Mouse (Mus musculus): ENCODE data around the gene Kirrel. TPM values are rescaled to one million over a fixed set of nuclear protein-coding genes. Genes with fewer than 3 reads are reported as not detected.

Gene Kirrel
- polyA plus RNA-seq, 1 experiment from 2014 or later = 17.3 TPM

DNA sequence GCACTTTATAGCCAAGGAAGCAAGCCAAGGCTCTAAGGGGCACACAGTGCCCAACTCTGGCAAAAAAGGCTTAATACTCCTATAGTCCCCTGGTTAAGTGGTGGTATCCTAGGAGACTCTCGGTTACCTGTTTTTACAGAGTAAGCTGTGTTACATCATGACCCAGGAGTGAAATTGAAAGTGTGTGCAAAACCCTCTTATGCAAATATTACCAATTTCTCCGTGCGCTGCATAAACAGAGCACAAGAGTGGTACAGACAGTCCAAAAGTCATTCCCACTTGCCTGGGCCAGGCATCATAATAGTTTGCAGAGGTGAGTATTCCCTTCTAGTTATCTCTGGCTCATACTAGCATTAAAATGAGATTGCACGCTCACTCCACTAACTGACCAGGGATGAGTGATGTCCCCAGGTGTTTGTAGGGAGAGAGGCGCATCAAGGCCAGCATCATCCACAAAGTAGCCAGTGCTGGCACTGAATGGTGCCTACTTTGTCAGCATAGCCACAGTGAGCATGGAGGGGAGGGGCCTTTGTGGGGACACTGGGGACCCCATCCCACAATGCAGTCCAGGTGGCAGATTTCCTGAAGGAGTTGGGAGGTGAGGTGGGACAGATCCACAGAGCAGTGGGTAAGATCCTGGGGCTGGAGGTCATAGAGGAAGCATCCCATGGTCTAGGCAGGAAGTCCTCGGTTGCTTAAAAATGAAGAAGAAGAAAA, 10.3 kb downstream of the Kirrel start:
- Histone ChIP-seq H3K9ac (no peak overlapping the region), H3K4me3 (no peak overlapping the region), H3K4me1 (peaks cover 82% of the 10 kb centered on the region), H3K9me3 (replicated peaks) (no peaks in the 10 kb centered on the region), H3K4me2 (replicated peaks) (no peak overlapping the region), H3K36me3 (0 out of 2 replicates have a peak, but pooled peaks cover 7% of the 10 kb centered on the region), H3K27ac (peak overlapping the region; percentile 81; the same call in 1 of the 2 replicates), H3K27me3 (no peaks in the 10 kb centered on the region)
- no peak for ATAC-seq (ENCODE audit: low FRiP score)
- WGBS = 84% methylated on average over 6 of the region's 6 CpGs

DNA sequence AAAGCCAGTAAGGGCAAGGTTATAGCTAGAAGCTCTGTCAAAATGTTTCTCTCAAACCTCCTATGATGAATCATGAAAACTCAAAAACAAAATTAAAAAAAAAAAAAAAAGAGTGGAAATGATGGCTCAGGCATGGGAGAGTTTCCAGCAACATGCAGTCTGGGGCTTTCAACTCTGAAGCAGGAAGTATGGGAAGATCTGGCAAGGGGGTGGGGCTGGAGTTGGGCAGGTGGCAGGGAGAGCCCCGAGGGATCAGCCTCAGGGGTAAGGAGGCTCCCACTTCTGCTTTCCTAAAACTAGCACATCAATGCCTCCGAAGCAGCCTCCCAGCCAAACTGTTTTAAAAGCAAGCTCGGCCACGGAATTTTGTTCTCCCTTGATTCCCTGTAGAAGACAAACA, 11.4 kb downstream of the Kirrel start:
- Histone ChIP-seq H3K4me1 (peaks cover 82% of the 10 kb centered on the region), H3K27ac (0 out of 2 replicates have a peak overlapping the region, but pooled peaks have one; percentile 35), H3K27me3 (no peaks in the 10 kb centered on the region), H3K9ac (no peak overlapping the region), H3K4me3 (no peak overlapping the region), H3K4me2 (replicated peaks) (no peak overlapping the region), H3K9me3 (replicated peaks) (no peaks in the 10 kb centered on the region), H3K36me3 (0 out of 2 replicates have a peak, but pooled peaks cover 7% of the 10 kb centered on the region)
- WGBS = 53% methylated on average over 4 of the region's 4 CpGs
- ATAC-seq (ENCODE audit: low FRiP score) = no peak

DNA sequence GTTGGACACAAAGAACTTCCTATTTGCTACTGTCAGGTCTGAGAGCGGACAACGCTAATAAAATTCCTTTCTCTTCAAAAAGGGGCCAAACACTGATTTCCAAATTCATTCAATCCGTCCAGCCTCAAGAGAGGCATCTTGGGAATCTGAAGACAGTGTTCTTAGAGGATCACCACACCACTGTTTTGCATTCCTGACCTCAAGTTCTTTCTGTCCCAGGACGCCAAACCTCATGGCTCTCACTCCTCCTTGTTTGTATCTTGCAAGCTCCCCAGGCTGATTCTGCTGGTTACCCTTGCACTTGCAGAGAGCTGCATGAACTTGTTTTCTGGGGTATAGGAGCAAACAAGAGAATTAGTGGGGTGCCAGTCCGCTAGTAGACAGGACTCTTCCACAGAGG, 12.2 kb downstream of the Kirrel start:
- no peak overlapping the region for H3K4me3 ChIP-seq
- H3K9ac ChIP-seq = no peak overlapping the region
- H3K27me3 ChIP-seq = no peaks in the 10 kb centered on the region
- peaks cover 82% of the 10 kb centered on the region for H3K4me1 ChIP-seq
- ATAC-seq (ENCODE audit: low FRiP score) = no peak
- 0 out of 2 replicates have a peak overlapping the region, but pooled peaks have one; percentile 35 for H3K27ac ChIP-seq
- H3K36me3 ChIP-seq = 0 out of 2 replicates have a peak, but pooled peaks cover 7% of the 10 kb centered on the region
- 81% methylated on average over 5 of the region's 5 CpGs for WGBS
- H3K9me3 ChIP-seq (replicated peaks) = no peaks in the 10 kb centered on the region
- H3K4me2 ChIP-seq (replicated peaks) = no peak overlapping the region

DNA sequence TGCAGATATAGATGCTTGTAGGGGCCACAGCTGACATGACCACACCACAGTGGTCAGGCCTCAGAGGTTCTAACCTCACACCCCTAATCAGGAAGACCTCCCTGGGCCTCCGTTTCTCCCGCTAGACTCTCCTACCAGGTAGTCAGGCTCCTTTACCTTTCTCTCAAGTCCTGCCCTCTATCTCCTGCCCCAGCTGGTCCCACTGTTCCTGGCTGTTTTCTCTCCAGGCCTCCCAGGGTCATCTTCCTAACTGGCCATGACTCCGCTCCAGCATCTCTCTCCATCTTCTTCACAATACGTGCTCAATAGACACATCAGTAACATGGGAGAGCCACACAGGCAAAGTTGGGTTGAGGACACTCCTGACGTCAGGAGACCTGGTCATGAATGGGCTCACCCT, 12.9 kb downstream of the Kirrel start:
- H3K27ac ChIP-seq = peak overlapping the region; percentile 83
- 80% methylated on average over 5 of the region's 5 CpGs for WGBS
- H3K4me3 ChIP-seq = no peak overlapping the region
- ATAC-seq (ENCODE audit: low FRiP score) = no peak
- H3K9ac ChIP-seq = no peak overlapping the region
- H3K9me3 ChIP-seq (replicated peaks) = no peaks in the 10 kb centered on the region
- peaks cover 89% of the 10 kb centered on the region for H3K4me1 ChIP-seq
- no peak overlapping the region for H3K4me2 ChIP-seq (replicated peaks)
- H3K36me3 ChIP-seq = 0 out of 2 replicates have a peak, but pooled peaks cover 7% of the 10 kb centered on the region
- H3K27me3 ChIP-seq = no peaks in the 10 kb centered on the region

DNA sequence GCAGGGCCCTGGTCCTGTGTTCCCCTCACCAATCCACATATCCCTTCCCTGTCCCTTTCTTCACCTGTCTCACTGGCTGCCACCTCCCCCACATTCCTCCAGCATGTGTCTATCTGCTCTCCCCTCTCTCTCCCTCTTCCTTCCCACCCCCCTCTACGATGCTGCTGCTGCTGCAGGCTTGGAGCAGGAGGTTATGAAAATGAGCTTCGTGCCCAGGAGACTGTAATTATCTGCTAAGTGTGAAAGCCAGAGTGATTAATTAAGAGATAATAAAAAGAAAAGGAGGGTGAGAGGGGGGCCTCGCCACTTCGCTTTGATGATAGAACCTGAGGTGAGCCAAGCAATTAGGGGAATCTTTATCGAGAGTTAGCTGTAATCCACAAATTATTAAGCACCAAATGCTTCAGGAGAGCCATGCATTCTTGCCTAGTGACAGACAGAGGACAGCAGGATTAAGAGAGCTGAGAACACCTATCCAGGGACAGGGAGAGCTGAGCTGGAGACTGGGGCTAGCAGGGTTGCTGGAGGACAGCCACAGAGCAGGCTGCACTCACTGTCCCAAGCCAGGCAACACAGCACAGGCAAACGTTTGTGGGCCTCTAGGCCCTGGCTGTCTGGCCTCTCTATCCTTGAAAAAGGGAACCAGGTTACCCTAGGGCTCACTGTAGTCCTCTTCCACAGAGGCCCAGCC, 13.6 kb downstream of the Kirrel start:
- Histone ChIP-seq H3K27ac (peak overlapping the region; percentile 83), H3K4me2 (replicated peaks) (no peak overlapping the region), H3K9me3 (replicated peaks) (no peaks in the 10 kb centered on the region), H3K9ac (no peak overlapping the region; the same call in 1 of the 2 replicates), H3K4me1 (peaks cover 86% of the 10 kb centered on the region), H3K36me3 (0 out of 2 replicates have a peak, but pooled peaks cover 7% of the 10 kb centered on the region), H3K27me3 (no peaks in the 10 kb centered on the region), H3K4me3 (no peak overlapping the region)
- 38% methylated on average over 6 of the region's 6 CpGs for WGBS
- ATAC-seq (ENCODE audit: low FRiP score) = peak; percentile 74

DNA sequence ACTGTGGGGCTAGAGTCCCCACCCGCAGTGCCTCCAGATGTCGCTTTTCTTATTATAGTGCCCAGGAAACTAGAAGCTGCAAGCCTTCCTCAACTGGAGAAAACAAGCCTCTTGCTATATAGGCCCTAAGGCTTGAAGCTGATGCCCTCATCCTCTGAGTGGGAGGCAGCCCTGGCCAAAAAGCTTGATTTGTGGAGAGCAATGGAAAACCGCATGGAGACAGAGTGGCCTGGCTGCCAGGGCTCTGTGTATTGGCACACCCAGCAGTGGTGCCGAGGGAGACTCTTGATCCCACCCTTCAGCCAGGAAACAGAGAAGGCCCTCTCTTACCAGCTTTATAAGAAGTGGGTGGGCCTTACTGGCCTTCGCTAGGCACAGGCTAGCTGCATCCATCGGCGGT, 15.4 kb downstream of the Kirrel start:
- no peak overlapping the region for H3K9ac ChIP-seq
- WGBS = 69% methylated on average over 7 of the region's 7 CpGs
- H3K27ac ChIP-seq = peak overlapping the region; percentile 73
- H3K9me3 ChIP-seq (replicated peaks) = no peaks in the 10 kb centered on the region
- no peak for ATAC-seq (ENCODE audit: low FRiP score)
- peaks cover 84% of the 10 kb centered on the region for H3K4me1 ChIP-seq
- no peaks in the 10 kb centered on the region for H3K27me3 ChIP-seq
- no peak overlapping the region for H3K4me2 ChIP-seq (replicated peaks)
- H3K36me3 ChIP-seq = 0 out of 2 replicates have a peak, but pooled peaks cover 7% of the 10 kb centered on the region
- no peak overlapping the region for H3K4me3 ChIP-seq

DNA sequence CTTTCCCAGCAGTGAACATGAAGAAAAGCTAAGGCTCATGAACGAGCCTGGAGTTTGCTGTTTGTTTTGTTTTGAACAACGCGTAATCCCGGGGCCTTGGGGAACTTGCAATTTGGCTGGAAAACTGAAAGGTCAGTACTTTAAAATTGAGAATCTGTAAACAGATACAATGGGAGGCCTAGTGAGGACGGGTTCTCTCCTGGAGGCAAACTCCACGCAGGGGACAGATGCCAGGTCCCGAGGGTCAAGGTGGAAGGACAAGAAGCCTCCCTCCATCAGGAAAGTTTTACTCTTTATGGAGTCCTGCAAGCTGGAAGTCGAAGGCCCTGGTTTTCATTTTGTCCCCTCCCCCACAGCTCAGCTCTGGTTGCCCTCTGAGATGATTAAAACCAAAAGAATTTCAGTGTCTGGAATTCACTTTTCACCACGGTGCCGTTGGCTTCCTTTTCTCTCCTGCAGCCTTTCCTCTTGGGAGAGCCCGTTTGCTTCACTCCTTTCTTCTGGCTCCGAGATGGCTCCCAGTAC, 16.7 kb downstream of the Kirrel start:
- 25% methylated on average over 12 of the region's 12 CpGs for WGBS
- Histone ChIP-seq H3K36me3 (0 out of 2 replicates have a peak, but pooled peaks cover 3% of the 10 kb centered on the region), H3K27ac (peak overlapping the region; percentile 73), H3K9me3 (replicated peaks) (no peaks in the 10 kb centered on the region), H3K4me3 (no peak overlapping the region), H3K4me1 (peaks cover 86% of the 10 kb centered on the region), H3K27me3 (no peaks in the 10 kb centered on the region), H3K9ac (no peak overlapping the region), H3K4me2 (replicated peaks) (peak overlapping the region; percentile 14; the same call in 1 of the 2 replicates)
- ATAC-seq (ENCODE audit: low FRiP score) = no peak

DNA sequence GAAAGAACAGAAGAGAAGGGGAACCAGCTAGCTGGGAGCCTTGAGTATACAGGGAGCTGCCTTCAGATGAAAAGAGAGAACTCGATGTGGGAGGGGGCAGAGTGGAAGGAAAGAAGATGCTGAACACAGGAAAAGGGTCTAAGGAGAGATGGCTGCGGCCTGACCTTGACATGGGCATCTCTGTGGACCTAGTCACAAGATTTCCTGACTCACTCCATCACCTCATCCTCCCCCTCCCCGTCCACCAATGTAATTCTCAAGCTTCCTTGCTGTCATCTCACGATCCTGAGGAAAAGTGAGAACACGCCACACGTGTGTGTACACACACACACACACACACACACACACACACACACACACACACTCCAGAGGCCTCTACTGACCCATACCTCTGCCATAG, 17.2 kb downstream of the Kirrel start:
- Histone ChIP-seq H3K4me2 (replicated peaks) (no peak overlapping the region), H3K27me3 (no peaks in the 10 kb centered on the region), H3K36me3 (no peaks in the 10 kb centered on the region), H3K4me3 (no peak overlapping the region), H3K4me1 (peaks cover 86% of the 10 kb centered on the region), H3K9ac (no peak overlapping the region), H3K9me3 (replicated peaks) (no peaks in the 10 kb centered on the region), H3K27ac (peak overlapping the region; percentile 73)
- WGBS = 49% methylated on average over 6 of the region's 6 CpGs
- ATAC-seq (ENCODE audit: low FRiP score) = no peak

DNA sequence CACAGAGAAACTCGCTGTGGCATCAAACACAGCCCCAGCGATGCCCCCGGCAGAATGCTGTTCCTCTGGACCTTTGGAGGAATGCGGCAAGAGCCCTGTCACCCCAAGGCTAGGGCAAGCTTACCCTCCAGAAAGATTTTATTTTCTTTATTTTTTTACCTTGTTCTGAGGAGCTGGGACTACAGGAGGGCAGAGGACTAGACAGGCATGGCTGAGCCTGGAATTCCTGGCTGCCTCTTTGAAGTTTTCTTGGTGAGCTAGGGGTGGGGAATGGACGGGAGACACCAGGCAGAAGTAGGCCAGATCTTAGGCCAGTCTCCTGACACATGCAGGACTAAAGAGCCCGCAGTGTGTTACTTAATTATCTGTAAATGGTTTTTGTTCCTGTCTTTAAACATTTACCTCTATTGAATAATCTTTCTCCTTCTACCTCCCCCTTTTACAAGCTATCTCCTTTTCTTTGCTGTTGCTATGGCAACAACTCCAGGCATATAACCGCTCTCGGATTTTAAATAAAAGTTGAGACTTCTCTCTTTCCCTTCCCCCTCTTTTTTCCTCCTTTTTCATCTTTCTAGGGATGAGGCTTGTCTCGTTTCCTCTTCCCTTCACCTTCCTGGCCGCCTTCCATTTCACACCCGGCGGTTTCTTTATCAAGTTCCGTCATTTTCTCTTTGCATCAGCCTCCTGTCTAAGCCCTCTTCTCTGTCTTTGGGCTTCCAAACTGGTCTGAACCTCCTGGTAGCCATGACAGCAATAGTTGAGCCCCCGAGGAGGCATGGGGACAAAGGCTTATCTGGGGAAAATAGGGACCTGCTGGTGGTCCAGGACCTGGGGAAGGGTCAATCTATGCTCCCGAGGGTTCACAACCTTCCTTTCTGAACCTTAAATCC, 19.9 kb downstream of the Kirrel start:
- H3K27me3 ChIP-seq = no peaks in the 10 kb centered on the region
- no peaks in the 10 kb centered on the region for H3K9me3 ChIP-seq (replicated peaks)
- H3K36me3 ChIP-seq = no peaks in the 10 kb centered on the region
- no peak overlapping the region for H3K4me2 ChIP-seq (replicated peaks)
- 29% methylated on average over 15 of the region's 15 CpGs for WGBS
- peak overlapping the region; percentile 70 for H3K27ac ChIP-seq
- H3K4me1 ChIP-seq = peaks cover 94% of the 10 kb centered on the region
- no peak for ATAC-seq (ENCODE audit: low FRiP score)
- no peak overlapping the region for H3K4me3 ChIP-seq
- no peak overlapping the region for H3K9ac ChIP-seq

DNA sequence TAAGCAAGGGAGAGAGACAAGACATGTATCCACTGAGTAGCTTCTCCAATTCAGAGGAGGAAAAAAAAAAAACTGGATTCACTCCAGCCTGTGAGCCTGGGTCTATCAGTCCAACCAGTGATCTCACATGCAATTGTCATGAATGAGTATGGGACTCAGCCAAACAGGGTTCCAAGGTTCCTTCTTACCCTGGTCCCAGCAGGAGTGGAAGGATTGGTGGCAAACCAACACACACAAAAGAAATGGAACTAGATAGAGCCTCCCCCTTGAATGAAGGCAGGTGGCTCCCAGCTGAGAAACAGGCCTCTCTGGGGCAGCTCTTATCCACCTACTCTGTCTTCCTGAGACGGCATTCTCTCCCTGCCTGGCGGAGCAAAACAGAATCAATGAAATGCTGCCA, 21.5 kb downstream of the Kirrel start:
- Histone ChIP-seq H3K27me3 (no peaks in the 10 kb centered on the region), H3K4me1 (peaks cover 85% of the 10 kb centered on the region), H3K9ac (no peak overlapping the region), H3K36me3 (no peaks in the 10 kb centered on the region), H3K9me3 (replicated peaks) (no peaks in the 10 kb centered on the region), H3K27ac (peak overlapping the region; percentile 69), H3K4me3 (no peak overlapping the region), H3K4me2 (replicated peaks) (no peak overlapping the region)
- ATAC-seq (ENCODE audit: low FRiP score) = no peak
- 27% methylated on average over 2 of the region's 2 CpGs for WGBS

DNA sequence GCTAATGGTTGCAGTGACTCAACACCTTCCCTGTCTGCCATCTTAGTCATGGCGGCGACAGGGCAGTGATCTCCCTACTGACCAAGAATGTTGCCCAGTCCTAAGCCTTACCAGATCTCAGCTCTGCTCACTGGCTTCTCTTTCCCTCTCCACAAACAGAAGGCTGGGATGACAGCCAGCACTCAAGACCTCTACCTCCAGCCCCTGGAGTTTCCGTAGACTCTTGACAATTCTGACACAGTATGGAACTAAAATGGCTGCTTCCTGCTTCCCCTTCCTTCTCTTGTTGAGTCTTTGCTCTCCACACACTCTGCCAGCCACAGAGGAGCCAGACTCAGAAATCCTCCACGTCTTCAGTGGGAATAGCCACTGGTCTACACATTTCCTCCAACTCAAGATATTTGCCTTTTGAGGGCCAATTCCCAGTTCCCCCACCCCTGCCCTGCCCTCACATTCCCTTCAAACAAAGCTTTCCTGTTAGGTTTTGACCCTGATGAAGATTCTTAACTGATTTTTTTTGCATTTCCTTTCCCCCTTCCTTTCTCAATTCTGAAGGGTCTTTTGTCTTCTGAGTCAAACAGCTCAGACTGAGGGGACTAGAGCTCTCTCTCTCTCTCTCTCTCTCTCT, 22.3 kb downstream of the Kirrel start:
- no peaks in the 10 kb centered on the region for H3K9me3 ChIP-seq (replicated peaks)
- no peaks in the 10 kb centered on the region for H3K27me3 ChIP-seq
- no peak overlapping the region for H3K4me2 ChIP-seq (replicated peaks)
- peak overlapping the region; percentile 91 for H3K27ac ChIP-seq
- H3K4me3 ChIP-seq = no peak overlapping the region
- peaks cover 77% of the 10 kb centered on the region for H3K4me1 ChIP-seq
- no peaks in the 10 kb centered on the region for H3K36me3 ChIP-seq
- no peak for ATAC-seq (ENCODE audit: low FRiP score)
- no peak overlapping the region for H3K9ac ChIP-seq
- 79% methylated on average over 4 of the region's 4 CpGs for WGBS
